Mouse (Mus musculus) E14TG2a.4 (cell line): ENCODE measurements at regions not wholly inside any gene's neighbourhood (a gene's known extent, or its start where the extent isn't known, plus 50 kb on each side); places are given as distances from the start of the nearest gene placed in this dataset.
A peak's percentile ranks its signal among the peaks of the same experiment; 100 is the strongest.

ENCODE experiments used
- CTCF ChIP-seq: conservative IDR thresholded peaks from 2 replicates; pipeline ENCODE4 v1.5.1; 2014; ENCODE audit warnings: low read length
- NANOG ChIP-seq: IDR thresholded peaks from 2 replicates; pipeline ENCODE4 v1.6.1; 2014; ENCODE audit warnings: borderline replicate concordance, low read length, mixed read lengths
- POU5F1 ChIP-seq: IDR thresholded peaks from 2 replicates; pipeline ENCODE4 v1.6.1; 2014; ENCODE audit warnings: low read length, borderline replicate concordance

- peak; percentile 92 for TF ChIP-seq CTCF
- no peak for TF ChIP-seq NANOG
- no peak for TF ChIP-seq POU5F1
These were observed 297.9 kb downstream of the Tns1 start for GRCm38 (mm10) chr1:73826243-73826930.
